Mouse (Mus musculus) megakaryocyte, embryonic 14.5 days (primary cell): ENCODE data around the gene Arpc3.

Experiments
- FLI1 ChIP-seq: IDR thresholded peaks from 2 replicates; pipeline ENCODE4 v1.6.1; 2012; ENCODE audit warnings: low read length, inconsistent platforms, mixed read lengths
- GATA1 ChIP-seq: IDR thresholded peaks from 3 replicates; pipeline ENCODE4 v1.6.1; 2012; ENCODE audit warnings: mixed read lengths, low read length, inconsistent platforms, borderline replicate concordance

GRCm38 (mm10) chr5:122353807-122354491 is 37.7 kb upstream of the Arpc3 start, which contains the start of the genes Rad9b and Vps29:
- TF ChIP-seq FLI1 (no peak), GATA1 (no peak)
